Mouse (Mus musculus) thymus, postnatal 4 days (tissue): Measurements from ENCODE around the gene Kat7.

Source experiments
- DNase-seq: peaks from one replicate; pipeline ENCODE4 v3.0.0; 2021

Gene Kat7

GRCm38 (mm10) chr11:95274613-95275012 lies 35.4 kb downstream of the Kat7 start:
- no peak for DNase-seq

- DNase-seq = no peak
These were observed 36.4 kb downstream of the Kat7 start for GRCm38 (mm10) chr11:95273661-95274060.

GRCm38 (mm10) chr11:95266540-95267245 lies 43.4 kb downstream of the Kat7 start:
- no peak for DNase-seq

GRCm38 (mm10) chr11:95264455-95265013 lies 45.5 kb downstream of the Kat7 start:
- DNase-seq = no peak

- no peak for DNase-seq
These were observed 46.1 kb downstream of the Kat7 start for GRCm38 (mm10) chr11:95263816-95264454.

- peak; percentile 40 for DNase-seq
These were observed 48.8 kb downstream of the Kat7 start, which contains the start of gene Tac4 for GRCm38 (mm10) chr11:95261178-95261751. Gene Tac4 (plus strand): TSS chr11:95261529.

GRCm38 (mm10) chr11:95259088-95259849 lies 50.8 kb downstream of the Kat7 start:
- DNase-seq = peak; percentile 94

GRCm38 (mm10) chr11:95258490-95258889 lies 51.6 kb downstream of the Kat7 start:
- DNase-seq = peak; percentile 89

GRCm38 (mm10) chr11:95257930-95258329 lies 52.1 kb downstream of the Kat7 start:
- DNase-seq = no peak

- no peak for DNase-seq
These were observed 54.3 kb downstream of the Kat7 start for GRCm38 (mm10) chr11:95255747-95256146.

GRCm38 (mm10) chr11:95254165-95254564 lies 55.9 kb downstream of the Kat7 start:
- peak; percentile 19 for DNase-seq

GRCm38 (mm10) chr11:95252104-95252503 lies 57.9 kb downstream of the Kat7 start:
- DNase-seq = no peak

- peak; percentile 87 for DNase-seq
These were observed 58.8 kb downstream of the Kat7 start for GRCm38 (mm10) chr11:95251295-95251694.

- DNase-seq = no peak
These were observed 59.9 kb downstream of the Kat7 start for GRCm38 (mm10) chr11:95250110-95250509.

GRCm38 (mm10) chr11:95247065-95247464 lies 63.0 kb downstream of the Kat7 start:
- no peak for DNase-seq

GRCm38 (mm10) chr11:95245456-95245855 lies 64.6 kb downstream of the Kat7 start:
- DNase-seq = no peak

GRCm38 (mm10) chr11:95242653-95243052 lies 67.4 kb downstream of the Kat7 start:
- no peak for DNase-seq

- DNase-seq = no peak
These were observed 71.6 kb downstream of the Kat7 start for GRCm38 (mm10) chr11:95238477-95238876.

- DNase-seq = no peak
These were observed 77.7 kb downstream of the Kat7 start for GRCm38 (mm10) chr11:95232329-95232696.

- peak; percentile 85 for DNase-seq
These were observed 78.2 kb downstream of the Kat7 start for GRCm38 (mm10) chr11:95231688-95232328.

GRCm38 (mm10) chr11:95227467-95227866 lies 82.6 kb downstream of the Kat7 start:
- DNase-seq = no peak

GRCm38 (mm10) chr11:95225448-95225847 lies 84.6 kb downstream of the Kat7 start:
- DNase-seq = no peak
